Mouse (Mus musculus): ENCODE results near the gene Srcin1. TPM values are rescaled to one million over a fixed set of nuclear protein-coding genes. Genes with fewer than 3 reads are reported as not detected.

Srcin1 gene
- polyA plus RNA-seq, 1 experiment from 2014 or later = 0.33 TPM

DNA sequence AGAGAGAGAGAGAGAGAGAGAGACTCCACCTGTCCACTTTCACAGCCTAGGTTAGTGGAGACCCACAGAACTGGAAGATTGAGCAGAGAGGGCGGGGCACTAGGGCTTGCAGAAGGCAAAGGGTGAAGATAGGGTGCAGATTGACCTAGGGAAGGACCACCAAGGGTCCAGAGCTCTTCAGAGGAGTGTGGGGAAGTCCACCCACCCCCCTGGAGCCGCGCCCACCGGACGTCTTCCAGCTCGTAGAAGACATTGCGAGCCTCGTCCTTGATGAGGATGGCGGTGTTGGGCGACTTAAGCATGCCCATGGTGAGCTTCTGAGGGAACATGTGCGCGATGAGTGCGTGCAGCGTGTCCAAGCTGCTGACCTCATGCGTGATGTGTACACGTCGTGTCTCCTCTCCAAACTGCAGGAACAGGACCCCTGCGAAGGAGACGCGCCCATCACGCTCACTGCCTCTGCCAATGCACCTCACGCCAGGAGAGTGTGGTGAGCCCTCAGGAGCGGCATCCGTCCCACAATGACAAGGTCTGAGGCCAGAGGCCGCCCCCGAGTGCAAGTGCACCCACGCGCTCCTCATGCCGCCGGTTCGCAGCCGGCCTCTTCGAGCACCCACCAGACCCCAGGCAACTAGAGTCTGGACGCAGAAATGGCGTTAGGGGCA is 39.8 kb downstream of the Srcin1 start:
- Histone ChIP-seq H3K9ac (no peak overlapping the region), H3K4me2 (peak overlapping the region; percentile 79), H3K9me3 (no peaks in the 10 kb centered on the region), H3K36me3 (no peaks in the 10 kb centered on the region), H3K27ac (no peak overlapping the region), H3K4me1 (peaks cover 40% of the 10 kb centered on the region), H3K4me3 (replicated peaks) (peak overlapping the region; percentile 37), H3K27me3 (replicated peaks) (peaks cover 62% of the 10 kb centered on the region)
- no peak for ATAC-seq (ENCODE audit: insufficient read depth, low FRiP score, low read depth)
- WGBS = 8% methylated on average over 35 of the region's 35 CpGs

DNA sequence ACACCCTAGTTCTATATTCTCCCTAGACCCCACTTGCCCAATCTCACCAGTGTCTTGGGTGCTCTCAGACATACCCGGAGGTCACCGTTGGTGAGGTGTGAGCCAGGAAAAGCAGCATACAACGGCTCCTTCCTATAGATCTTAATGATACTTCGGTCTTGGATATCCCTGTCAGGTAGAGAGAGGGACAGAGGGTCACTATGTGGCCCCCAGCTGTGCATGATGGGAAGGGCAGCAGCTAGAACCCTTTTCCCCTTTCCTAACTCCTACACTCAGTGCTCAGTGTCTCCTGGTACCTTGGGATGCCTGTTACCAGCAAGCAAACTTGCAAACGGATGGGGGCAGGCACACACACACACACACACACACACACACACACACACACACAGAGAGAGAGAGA is 40.3 kb downstream of the Srcin1 start:
- no peak for ATAC-seq (ENCODE audit: insufficient read depth, low FRiP score, low read depth)
- Histone ChIP-seq H3K27ac (no peak overlapping the region), H3K4me2 (no peak overlapping the region), H3K4me1 (peaks cover 38% of the 10 kb centered on the region), H3K9ac (no peak overlapping the region), H3K9me3 (no peaks in the 10 kb centered on the region), H3K36me3 (no peaks in the 10 kb centered on the region), H3K27me3 (replicated peaks) (peaks cover 62% of the 10 kb centered on the region), H3K4me3 (replicated peaks) (no peak overlapping the region)
- WGBS = 35% methylated on average over 5 of the region's 5 CpGs

DNA sequence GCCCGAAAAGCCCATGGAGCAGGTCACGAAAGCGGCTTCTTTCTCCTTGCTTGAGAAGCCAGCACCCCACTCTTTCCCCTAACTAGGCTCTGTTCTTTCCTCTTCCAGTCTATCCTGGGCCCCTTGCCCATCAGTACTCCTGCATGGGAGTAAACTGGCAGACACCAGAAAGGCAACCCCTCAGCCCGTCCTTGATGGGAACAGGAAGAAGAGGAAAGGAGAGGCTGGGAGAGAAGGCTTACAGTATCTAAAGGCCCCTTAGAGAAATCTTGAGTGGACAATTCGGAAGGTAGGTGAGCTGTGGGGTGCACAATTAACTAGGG is 40.7 kb downstream of the Srcin1 start:
- ATAC-seq (ENCODE audit: insufficient read depth, low FRiP score, low read depth) = no peak
- H3K4me2 ChIP-seq = peak overlapping the region; percentile 52
- peak overlapping the region; percentile 34; the same call in 1 of the 2 replicates for H3K4me3 ChIP-seq (replicated peaks)
- no peaks in the 10 kb centered on the region for H3K36me3 ChIP-seq
- WGBS = 25% methylated on average over 5 of the region's 5 CpGs
- H3K27me3 ChIP-seq (replicated peaks) = peaks cover 62% of the 10 kb centered on the region
- no peak overlapping the region for H3K9ac ChIP-seq
- H3K9me3 ChIP-seq = no peaks in the 10 kb centered on the region
- peaks cover 38% of the 10 kb centered on the region for H3K4me1 ChIP-seq
- no peak overlapping the region for H3K27ac ChIP-seq

DNA sequence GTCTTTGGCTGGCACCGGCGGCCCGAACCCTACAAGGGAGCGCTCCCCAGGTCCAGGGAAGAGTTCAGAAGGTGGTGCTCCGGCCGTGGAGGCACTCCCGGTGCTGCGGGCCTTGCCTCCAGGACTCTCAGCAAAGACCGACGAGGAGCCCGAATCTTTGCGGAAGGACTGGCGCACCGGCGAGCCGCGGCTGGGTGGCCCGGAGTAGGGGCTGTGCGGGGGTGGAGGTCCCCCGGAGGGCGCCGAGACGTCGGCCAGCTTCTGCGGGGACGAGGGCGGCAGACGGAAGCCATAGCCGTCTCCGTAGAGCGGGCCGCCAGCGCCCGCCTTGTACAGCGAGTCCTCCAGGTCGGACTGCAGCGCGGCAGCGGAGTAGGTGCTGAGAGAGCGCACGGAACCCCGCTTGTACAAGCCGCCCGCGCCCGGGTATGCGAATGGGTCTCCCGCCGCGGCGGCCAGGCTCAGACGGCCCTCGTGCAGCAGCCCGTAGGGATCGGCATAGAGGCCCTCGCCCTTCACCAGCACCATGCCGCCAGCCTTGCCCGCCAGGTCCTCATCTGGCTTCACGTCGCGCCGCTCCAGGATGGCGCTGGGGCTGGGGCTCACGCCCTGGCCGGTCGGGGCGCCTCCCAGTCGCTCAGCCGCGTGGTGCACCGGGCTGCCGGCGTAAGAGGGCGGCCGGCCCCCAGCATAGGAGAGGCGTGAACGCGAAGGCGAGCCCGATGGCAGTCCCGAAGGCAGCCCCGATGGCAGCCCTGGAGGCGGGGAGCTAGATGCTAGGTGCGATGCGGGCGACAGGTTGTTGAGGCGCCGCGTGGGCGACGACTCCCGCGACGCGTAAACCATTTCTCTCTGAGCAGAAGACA is 41.3 kb downstream of the Srcin1 start:
- Histone ChIP-seq H3K27ac (no peak overlapping the region), H3K4me1 (peaks cover 38% of the 10 kb centered on the region), H3K4me3 (replicated peaks) (peak overlapping the region; percentile 34), H3K9me3 (no peaks in the 10 kb centered on the region), H3K4me2 (peak overlapping the region; percentile 52), H3K36me3 (no peaks in the 10 kb centered on the region), H3K9ac (no peak overlapping the region), H3K27me3 (replicated peaks) (peaks cover 62% of the 10 kb centered on the region)
- ATAC-seq (ENCODE audit: insufficient read depth, low FRiP score, low read depth) = no peak
- WGBS = 3% methylated on average over 95 of the region's 95 CpGs

DNA sequence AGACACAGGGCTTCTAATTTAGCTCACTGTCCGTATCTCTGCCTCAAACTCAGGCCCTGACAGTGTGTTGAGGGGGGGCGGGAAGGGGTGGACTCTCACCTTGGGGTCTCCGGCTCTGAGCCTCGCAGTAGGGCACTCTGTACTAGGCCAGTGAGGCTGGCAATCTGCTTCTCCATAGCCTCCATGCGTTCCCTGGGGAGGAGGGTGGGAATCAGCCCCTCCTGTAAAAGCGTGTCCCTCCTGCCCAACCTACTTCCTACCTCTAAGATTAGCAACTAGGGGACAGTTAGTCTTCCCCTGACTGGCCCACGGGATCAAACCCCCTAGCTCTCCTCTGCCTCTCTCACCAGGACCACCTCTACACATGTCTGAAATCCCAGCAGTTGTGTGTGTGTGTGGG is 42.3 kb downstream of the Srcin1 start:
- H3K9me3 ChIP-seq = no peaks in the 10 kb centered on the region
- no peak for ATAC-seq (ENCODE audit: insufficient read depth, low FRiP score, low read depth)
- no peak overlapping the region for H3K4me2 ChIP-seq
- peaks cover 62% of the 10 kb centered on the region for H3K27me3 ChIP-seq (replicated peaks)
- H3K9ac ChIP-seq = no peak overlapping the region
- H3K4me1 ChIP-seq = peaks cover 38% of the 10 kb centered on the region
- WGBS = 20% methylated on average over 7 of the region's 7 CpGs
- no peak overlapping the region for H3K4me3 ChIP-seq (replicated peaks)
- H3K27ac ChIP-seq = no peak overlapping the region
- H3K36me3 ChIP-seq = no peaks in the 10 kb centered on the region

DNA sequence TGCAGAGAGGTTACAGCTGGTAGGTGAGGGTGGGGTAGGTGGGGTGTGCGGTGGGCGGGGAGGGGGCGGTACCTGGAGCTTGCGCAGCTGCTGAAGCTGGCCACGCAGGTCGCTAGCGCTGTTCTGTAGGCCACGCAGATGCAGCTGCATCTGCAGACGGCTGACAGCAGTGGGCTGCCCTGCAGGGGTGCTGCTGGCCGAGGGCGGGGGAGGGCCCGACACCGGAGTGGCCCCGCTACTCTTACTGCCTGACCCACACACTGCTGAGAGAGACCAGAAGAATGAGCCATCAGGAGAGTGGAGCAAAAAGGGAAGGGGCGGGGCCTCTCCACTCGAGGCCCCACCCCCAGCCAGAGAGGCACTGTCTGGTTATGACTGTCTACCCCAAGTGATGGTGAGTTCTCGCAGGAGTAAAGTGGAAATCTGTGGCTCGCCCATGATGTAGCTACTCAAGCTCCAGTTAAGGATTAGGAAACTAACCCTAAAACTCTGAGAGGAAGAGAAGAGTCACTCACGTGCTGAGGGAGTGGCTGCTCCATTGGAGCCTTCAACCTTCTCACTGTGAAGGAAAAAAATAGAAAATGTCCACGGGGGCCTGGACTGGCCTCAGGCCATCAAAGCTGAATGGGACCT is 42.9 kb downstream of the Srcin1 start:
- Histone ChIP-seq H3K9ac (no peak overlapping the region), H3K27ac (no peak overlapping the region), H3K4me2 (peak overlapping the region; percentile 55)

DNA sequence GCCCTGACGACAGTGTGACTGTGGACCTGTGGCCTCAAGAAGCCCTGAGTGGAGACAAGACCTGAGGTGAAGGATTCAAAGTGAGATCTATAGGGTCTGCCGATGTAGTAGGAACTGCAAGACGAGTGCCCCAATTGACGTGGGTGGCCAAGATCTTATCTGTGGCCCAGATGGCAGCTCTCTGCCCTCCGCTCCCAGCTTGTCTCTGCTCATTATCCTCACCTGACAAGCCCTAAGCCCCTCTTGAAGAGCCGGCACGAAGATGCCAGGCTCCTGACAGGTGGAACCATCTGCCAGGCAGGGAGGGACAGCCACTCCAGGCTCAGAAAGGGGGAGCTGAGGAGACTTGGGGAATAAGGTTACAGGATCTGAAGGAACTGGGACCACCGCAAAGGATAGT is 43.6 kb downstream of the Srcin1 start:
- no peak overlapping the region for H3K27ac ChIP-seq
- peaks cover 55% of the 10 kb centered on the region for H3K27me3 ChIP-seq (replicated peaks)
- H3K4me1 ChIP-seq = peaks cover 38% of the 10 kb centered on the region
- 18% methylated on average over 8 of the region's 8 CpGs for WGBS
- peak overlapping the region; percentile 46 for H3K4me3 ChIP-seq (replicated peaks)
- peak overlapping the region; percentile 92 for H3K4me2 ChIP-seq
- no peak for ATAC-seq (ENCODE audit: insufficient read depth, low FRiP score, low read depth)
- H3K9me3 ChIP-seq = no peaks in the 10 kb centered on the region
- H3K36me3 ChIP-seq = no peaks in the 10 kb centered on the region
- no peak overlapping the region for H3K9ac ChIP-seq

More for the DNA sequence above, 42.9 kb downstream of the Srcin1 start:
- Histone ChIP-seq H3K27me3 (replicated peaks) (peaks cover 62% of the 10 kb centered on the region), H3K9me3 (no peaks in the 10 kb centered on the region), H3K4me3 (replicated peaks) (peak overlapping the region; percentile 24), H3K36me3 (no peaks in the 10 kb centered on the region), H3K4me1 (peaks cover 38% of the 10 kb centered on the region)
- 4% methylated on average over 20 of the region's 20 CpGs for WGBS
- 0 out of 2 replicates have a peak, but pooled peaks have one; percentile 29 for ATAC-seq (ENCODE audit: insufficient read depth, low FRiP score, low read depth)

DNA sequence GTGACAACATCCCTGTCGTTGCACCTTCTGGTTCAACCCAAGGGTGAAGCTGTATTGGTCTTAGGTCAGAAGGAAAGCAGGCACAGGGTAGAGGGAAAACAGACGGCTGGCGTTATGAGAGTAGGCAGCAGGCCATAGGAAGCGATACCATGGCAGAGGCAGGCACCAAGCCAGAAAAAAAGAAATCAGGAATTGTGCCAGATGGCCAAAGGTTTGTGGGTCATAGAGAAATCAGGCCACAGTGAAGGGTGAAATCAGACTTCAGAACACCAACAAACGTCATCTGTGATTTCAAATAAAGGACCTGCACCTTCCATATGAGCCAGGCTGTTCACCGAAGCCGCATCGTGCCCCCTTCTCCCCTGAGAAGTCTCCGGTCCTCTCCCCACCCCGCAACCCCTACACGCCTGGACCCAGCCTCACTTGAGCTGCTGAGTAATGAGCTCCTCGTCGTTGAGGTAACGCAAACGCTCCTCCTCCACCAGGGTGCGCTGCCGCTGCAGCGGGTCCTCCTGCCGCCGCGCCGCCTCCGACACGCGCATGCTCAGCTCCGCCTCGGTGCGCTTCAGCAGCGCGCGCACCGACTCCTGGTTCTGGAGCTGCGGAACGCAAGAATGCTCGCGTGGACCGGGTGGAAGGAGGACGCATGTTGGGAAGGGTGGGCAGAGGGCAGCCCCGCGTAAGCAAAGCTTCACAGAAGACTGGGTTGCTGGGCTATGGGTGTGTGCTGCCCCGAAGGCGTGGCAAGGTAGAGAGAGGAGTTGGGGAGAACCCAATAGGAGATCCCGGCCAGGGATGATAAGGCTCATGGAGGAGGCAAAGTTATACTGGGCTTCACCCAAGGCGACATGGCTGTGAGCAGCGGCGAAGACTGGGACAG is 44.4 kb downstream of the Srcin1 start:
- Histone ChIP-seq H3K4me2 (peak overlapping the region; percentile 92), H3K4me3 (replicated peaks) (peak overlapping the region; percentile 46), H3K9ac (no peak overlapping the region), H3K36me3 (no peaks in the 10 kb centered on the region), H3K4me1 (peaks cover 32% of the 10 kb centered on the region), H3K27ac (no peak overlapping the region), H3K9me3 (no peaks in the 10 kb centered on the region), H3K27me3 (replicated peaks) (peaks cover 48% of the 10 kb centered on the region)
- ATAC-seq (ENCODE audit: insufficient read depth, low FRiP score, low read depth) = peak; percentile 72
- WGBS = 6% methylated on average over 46 of the region's 46 CpGs

DNA sequence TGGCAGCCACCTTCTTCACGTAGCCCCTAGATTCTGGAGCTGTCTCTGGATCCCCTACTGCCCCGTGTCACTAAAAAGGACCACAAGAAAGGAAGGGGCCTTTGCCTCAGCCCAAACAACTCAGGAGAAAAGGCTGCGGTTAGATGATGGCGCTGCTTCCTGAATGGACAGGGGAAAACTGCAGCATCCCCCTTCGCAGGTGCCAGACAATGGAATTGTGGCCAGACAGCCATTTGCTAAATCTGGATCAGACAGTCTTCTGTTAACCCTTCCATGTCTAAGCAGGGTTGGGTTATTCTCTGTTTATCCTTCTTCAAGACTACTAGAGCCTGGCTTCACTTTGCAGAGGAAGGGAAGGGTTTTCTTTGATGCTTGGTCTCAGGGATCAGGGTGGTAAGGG is 45.0 kb downstream of the Srcin1 start:
- 60% methylated on average over 5 of the region's 5 CpGs for WGBS
- ATAC-seq (ENCODE audit: insufficient read depth, low FRiP score, low read depth) = no peak
- Histone ChIP-seq H3K27ac (no peak overlapping the region), H3K36me3 (no peaks in the 10 kb centered on the region), H3K4me1 (peaks cover 27% of the 10 kb centered on the region), H3K27me3 (replicated peaks) (peaks cover 41% of the 10 kb centered on the region), H3K9ac (no peak overlapping the region), H3K4me3 (replicated peaks) (no peak overlapping the region), H3K4me2 (no peak overlapping the region), H3K9me3 (no peaks in the 10 kb centered on the region)

DNA sequence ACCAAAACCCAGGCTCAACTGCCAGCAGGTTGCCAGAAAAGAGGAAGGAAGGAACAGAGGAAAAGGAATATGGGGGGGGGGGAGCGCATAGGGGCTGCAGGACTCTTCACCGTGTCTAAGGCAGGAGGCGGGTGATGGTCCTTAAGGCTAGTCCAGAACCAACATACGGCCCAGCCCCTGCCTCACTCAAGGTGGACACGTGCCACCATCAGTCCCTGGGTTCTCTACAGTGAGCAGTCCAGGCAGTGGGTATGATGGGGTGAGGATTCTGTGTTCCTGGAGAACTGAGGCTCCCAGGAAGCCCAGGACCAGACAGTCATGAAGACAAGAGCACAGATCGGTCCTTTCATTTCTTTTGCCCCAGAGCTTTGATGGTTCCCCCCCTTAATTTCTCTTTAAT is 45.9 kb downstream of the Srcin1 start:
- Histone ChIP-seq H3K9me3 (no peaks in the 10 kb centered on the region), H3K27ac (no peak overlapping the region), H3K4me1 (peaks cover 25% of the 10 kb centered on the region), H3K4me3 (replicated peaks) (no peak overlapping the region), H3K27me3 (replicated peaks) (peaks cover 33% of the 10 kb centered on the region), H3K4me2 (no peak overlapping the region), H3K36me3 (no peaks in the 10 kb centered on the region), H3K9ac (no peak overlapping the region)
- 91% methylated on average over 6 of the region's 6 CpGs for WGBS
- ATAC-seq (ENCODE audit: insufficient read depth, low FRiP score, low read depth) = no peak

DNA sequence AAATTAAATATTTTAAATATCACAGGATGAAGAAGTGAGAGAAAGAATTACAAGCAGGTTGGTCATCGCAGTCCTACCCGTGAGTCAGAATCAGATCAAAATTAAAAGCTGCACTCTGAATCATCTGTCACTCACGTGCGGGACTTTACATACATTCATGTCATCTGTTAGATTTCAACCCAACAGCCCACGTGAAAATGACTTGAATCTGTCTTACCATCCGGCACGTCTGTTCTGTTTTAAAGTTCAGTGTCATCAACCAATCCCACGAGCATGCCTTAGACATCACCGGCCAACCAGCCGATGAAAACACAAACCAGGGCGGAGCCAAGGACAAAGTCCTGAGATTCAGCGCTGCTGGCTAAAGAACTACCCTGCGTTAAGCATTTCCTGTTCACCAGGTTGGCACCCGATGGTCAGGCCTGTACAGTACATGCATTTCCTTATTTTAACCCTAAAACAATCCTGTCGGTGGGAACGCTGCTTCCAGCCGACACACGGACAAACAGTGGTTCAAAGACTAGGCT is 47.6 kb downstream of the Srcin1 start:
- Histone ChIP-seq H3K27ac (no peak overlapping the region), H3K4me3 (replicated peaks) (no peak overlapping the region), H3K36me3 (no peaks in the 10 kb centered on the region), H3K4me1 (peaks cover 20% of the 10 kb centered on the region), H3K9ac (no peak overlapping the region), H3K4me2 (no peak overlapping the region), H3K9me3 (no peaks in the 10 kb centered on the region), H3K27me3 (replicated peaks) (peaks cover 16% of the 10 kb centered on the region)
- WGBS = 73% methylated on average over 18 of the region's 18 CpGs
- no peak for ATAC-seq (ENCODE audit: insufficient read depth, low FRiP score, low read depth)

Measured in stomach, embryonic 15.5 days (tissue).